Mouse (Mus musculus) brain, embryonic 18.5 days (tissue): Measurements from ENCODE around the gene Krt7.

Source experiments
- DNase-seq: peaks from one replicate; pipeline ENCODE4 v3.0.0-alpha.2; 2012; ENCODE audit warnings: low read depth, low spot score

Krt7 gene

DNA sequence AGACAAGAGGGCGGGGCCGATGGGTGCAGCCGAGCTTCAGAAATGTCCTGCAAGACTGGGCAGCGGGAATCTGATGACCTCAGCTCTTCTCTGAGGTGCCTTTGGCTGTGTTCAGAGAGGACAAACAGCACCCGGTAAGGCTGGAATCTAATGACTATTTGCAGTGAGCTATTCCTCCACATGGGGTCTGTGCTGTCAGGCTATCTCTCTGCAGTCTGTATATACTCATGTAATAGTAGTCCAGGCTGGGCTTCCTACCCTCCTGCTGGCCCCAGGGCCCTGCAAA, 34.1 kb upstream of the Krt7 start:
- no peak for DNase-seq

- DNase-seq: no peak
Measured at GRCm38 (mm10) chr15:101378646-101379045, 32.2 kb upstream of the Krt7 start.

- no peak for DNase-seq
Measured at GRCm38 (mm10) chr15:101381758-101382157, 29.1 kb upstream of the Krt7 start.

DNA sequence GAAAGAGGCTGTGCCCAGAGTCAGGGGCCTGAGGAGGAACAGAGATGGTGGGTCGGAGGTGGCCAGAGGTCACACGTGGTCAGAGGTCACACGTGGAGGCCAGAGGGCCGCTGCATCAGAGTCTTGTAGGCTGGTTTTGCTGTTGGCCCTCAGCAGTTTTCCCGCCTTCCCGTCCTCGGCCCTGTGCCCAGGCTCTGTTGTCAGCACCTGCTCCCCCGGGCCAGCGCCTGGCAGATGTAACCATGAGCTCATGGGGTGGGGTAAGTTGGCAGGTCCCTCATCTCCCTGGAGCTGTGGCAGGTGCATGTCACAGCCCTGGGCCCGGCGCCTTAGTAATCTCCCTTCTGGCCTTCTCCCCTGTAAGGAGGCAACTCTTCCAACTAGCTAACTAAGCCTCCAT, 28.0 kb upstream of the Krt7 start:
- no peak for DNase-seq

- DNase-seq: no peak
Measured at GRCm38 (mm10) chr15:101384610-101385009, 26.2 kb upstream of the Krt7 start.

DNA sequence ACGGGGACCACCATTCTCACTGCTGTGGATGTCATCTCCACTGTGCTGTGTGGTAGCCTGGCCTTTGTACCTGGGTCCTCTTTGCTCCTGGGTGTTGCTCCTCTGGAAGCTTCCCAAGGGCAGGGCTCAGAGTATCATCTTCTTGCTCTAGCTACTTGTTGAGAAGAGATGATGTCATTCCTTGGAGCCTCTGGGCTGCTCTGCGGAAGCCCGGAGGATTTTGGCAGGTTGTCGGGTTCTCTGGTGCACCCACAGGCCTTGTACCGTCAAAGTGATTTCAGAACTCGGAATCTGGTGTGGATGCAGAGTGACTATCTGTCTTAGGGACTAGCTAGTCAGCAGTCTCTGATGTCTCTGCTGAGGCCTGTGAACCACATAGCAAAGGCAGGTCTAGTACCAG, 25.8 kb upstream of the Krt7 start:
- no peak for DNase-seq

DNA sequence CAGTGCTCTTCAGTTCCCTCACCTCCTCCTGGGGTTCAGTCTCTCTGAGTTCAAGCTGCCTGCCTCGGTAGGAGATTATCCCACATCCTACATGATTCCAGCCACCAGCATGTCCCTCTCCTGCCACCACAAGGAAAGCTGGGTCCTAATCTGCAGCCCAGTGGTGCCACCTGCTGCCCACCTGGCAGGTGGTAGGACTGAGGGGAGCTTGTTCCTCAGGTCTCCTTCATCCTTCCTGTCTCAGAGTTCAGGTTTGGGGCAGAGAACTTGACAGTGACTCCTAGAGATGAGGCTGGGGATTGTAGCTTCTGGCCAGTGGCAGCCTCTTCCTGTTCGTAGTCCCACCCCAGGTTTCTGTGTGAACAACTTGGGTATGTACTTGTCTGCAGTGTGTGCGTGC, 23.7 kb upstream of the Krt7 start:
- no peak for DNase-seq

GRCm38 (mm10) chr15:101388034-101388541, 22.8 kb upstream of the Krt7 start:
- DNase-seq: no peak

DNA sequence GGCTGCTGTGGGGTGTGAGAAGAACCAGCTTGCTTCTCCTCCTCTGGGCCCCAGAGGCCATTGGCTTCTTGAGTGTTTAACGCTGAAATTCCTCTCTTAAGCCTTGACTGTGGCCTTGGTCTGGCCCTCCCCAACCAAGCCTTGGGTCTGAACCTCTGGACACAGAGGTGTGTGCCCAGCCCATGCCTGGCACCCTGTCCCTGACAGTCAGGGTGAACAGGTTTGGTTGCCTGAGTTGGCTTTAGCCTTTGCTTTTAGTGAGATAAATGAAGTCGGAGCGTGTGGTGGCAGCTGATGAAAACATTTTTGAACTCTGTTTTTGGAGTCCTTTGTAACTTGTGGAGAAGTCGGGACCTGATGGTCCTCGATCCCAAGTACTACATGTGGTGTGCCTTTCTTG, 20.6 kb upstream of the Krt7 start:
- DNase-seq: no peak

DNA sequence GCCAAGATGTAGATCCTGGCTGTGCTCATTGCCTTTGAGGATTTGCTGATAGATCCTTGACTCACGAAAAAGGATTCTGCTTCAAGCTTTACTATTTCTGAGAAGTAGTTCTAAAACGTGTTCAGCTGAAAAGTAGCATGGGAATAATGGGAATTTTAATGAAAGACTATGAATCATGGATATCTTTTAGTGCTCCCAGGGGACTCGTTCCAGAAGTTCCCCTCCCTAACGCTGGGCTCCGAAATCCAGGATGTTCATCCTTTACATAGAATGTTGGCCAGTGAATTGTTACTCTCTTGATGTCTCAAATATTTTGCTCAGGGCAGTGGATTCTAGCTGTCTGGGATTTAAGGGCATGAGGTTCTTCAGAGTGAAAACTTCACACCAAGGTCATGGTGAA, 18.6 kb upstream of the Krt7 start:
- DNase-seq: no peak

DNA sequence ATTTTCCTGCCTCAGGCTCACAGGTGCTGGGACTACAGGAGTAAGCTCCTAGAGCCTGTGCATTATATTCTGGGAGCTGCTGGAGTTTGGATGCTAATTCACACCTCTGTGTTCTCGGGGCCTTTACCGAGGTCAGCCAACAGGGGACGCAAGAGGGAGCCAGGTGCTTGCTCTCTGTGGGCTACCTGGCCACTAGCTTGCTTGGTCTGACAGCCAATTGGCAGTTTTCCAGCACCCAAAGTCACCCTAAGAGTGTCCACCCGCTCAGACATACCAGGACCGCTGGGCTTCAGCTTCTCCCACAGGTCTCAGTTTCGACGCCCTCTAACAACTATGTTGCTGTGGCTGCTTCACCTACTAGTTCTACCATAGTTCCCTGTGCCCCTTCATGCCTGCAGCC, 15.9 kb upstream of the Krt7 start:
- DNase-seq: no peak

- no peak for DNase-seq
Measured at GRCm38 (mm10) chr15:101396466-101396865, 14.4 kb upstream of the Krt7 start.

DNA sequence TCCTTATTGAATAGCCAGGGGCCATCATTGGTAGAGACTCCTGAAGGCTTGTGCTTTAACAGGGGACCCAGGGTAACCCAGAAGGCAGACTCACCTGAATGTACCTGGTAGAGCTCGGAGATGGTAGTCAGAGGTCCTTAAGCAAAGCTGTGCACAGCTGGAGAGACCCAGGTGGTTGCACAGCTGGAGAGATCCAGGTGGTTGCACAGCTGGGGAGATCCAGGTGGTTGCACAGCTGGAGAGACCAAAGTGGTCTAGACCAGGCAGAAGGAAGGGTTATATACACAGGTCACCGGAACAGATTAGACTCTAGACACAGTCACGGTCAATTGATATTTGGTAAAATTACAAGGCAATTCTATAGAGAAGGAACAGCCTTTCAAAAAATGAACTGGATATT, 13.9 kb upstream of the Krt7 start:
- DNase-seq: no peak

GRCm38 (mm10) chr15:101397683-101398082, 13.2 kb upstream of the Krt7 start:
- no peak for DNase-seq

DNA sequence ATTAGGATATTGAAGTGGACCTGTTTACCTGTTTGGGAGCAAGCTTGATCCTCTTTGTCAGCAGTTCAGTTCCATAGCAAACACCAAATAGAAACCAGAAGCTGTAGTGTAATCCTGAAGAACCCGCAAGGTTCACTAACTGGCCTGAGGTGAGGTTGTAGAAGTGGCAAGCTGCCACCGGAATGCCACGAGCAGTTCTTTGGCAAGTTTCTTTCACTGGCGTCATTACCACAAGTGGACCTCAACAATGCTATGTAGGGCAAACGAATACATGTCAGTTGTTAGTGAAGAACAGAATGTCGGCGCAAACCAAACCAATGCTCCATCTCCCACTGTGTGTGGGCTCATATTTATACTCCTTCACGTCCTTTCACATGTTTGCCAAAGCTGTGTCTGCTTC, 12.6 kb upstream of the Krt7 start:
- no peak for DNase-seq

DNA sequence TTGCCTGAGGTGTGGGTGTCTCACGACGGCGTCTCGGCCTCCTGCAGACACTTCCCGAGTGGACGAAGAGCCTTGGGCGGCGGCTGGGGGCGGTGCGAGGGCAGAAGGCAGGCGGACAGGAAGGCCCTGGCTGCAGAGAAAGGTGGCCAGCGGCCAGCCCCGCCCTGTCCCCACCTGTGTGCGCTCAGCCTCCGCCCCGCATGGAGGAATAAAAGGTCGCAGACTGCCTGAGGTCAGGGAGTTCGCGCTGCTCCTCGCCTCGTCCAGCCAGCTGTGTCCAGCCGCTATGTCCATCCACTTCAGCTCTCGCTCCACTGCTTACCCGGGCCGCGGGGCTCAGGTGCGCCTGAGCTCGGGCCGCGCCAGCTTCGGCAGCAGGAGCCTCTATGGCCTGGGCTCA, 1.3 kb downstream of the Krt7 start:
- no peak for DNase-seq

GRCm38 (mm10) chr15:101413916-101414635, 3.2 kb downstream of the Krt7 start:
- DNase-seq: no peak

DNA sequence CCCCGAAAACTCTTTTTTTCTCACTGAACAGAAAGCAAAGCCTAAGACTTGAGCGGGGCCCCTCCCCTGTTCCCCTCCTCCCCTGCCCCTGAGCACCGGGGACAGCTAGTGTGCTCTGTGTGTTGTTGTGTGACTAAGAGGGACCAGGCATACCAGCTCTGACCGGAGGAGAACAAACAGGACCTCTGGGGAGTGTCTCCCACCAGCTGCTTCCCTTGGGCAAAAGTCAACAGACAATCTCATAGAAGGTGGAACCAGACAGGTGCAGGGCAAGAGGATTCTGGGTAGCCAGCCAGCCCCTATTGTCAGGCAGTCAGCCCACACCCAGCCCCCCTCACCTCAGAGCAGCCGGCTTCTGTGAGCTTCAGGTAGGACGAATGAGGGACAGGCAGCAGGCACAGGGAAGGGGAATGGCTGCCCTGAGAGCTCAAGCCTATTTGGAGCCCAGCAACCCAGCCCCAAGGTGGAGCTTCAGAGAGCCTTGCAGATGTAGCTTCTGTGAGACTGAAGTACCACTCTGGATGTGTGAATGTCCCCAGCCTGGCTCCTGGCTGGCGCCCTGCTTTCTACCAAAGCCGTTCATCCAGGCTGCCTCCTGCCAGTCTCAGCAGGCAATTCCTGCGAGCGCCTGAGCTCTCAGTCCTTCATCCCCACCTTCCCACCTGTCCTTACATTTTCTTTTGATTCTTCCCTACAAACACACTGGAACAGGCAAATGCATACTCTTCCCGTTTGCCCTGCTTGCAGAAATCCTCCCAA, 4.1 kb downstream of the Krt7 start:
- DNase-seq: no peak

DNA sequence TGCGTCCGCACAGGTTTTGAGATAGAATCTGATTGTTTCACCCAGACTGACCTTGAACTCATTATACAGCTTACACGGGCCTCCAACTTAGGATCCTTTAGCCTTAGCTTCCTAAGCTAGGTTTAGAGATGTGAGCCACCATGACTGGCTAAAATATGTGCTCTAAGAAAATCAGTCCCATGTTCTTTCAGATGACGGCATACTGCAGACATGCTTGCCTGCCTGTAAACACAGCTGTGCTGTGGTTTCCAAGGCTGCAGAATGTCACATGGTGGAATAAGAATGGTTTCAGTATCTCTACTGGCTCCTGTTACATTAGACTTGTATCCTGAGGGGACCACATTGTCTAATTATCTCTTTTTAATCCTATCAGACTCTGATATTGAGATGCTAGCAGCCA, 8.1 kb downstream of the Krt7 start:
- DNase-seq: no peak

GRCm38 (mm10) chr15:101420903-101421302, 10.1 kb downstream of the Krt7 start:
- no peak for DNase-seq

- no peak for DNase-seq
Measured at GRCm38 (mm10) chr15:101424914-101425313, 14.1 kb downstream of the Krt7 start.

- DNase-seq: no peak
Measured at GRCm38 (mm10) chr15:101436611-101437010, 25.8 kb downstream of the Krt7 start.

DNA sequence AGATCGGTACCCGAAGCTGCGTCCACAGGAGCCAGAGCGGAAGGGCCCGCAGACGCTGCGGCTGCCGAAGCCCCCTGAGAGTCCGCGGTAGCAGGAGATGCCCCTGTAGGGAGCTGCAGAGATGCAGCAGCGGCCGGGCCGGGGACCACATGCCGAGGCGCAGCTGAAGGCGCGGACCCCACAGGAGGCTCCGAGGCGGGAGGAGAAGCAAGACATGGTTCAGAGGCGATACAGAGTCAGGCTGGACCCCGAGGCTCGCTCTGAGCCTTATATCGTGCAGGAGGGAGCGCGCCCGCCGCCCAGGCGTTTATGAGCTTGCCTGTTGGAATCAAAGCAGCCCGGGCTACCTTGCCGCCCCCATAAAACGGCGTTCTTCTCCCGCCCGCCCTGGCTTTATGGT, 27.7 kb downstream of the Krt7 start, which contains the start of gene Krt87:
Krt87 (minus strand) TSS at position 250 of the 400 bp plus-strand sequence.
- no peak for DNase-seq
